Mouse (Mus musculus) thymus, postnatal 0 days (tissue): Measurements from ENCODE around the gene Kirrel2. TPM values are rescaled to one million over a fixed set of nuclear protein-coding genes. Genes with fewer than 3 reads are reported as not detected.

Experiments
- DNase-seq: peaks from one replicate; pipeline ENCODE4 v3.0.0-alpha.2; 2015; ENCODE audit warnings: low spot score
- polyA plus RNA-seq: library from polyadenylated mRNA; unstranded; fragments of >200 nt; fragmentation: Nextera tagmentation; extraction: Ambion mirVana; gene quantifications from 2 replicates; pipeline ENCODE4 v1.2.1, GENCODE M21; 2015

The Kirrel2 gene
- polyA plus RNA-seq, 1 experiment from 2014 or later, result 0.17 TPM

DNA sequence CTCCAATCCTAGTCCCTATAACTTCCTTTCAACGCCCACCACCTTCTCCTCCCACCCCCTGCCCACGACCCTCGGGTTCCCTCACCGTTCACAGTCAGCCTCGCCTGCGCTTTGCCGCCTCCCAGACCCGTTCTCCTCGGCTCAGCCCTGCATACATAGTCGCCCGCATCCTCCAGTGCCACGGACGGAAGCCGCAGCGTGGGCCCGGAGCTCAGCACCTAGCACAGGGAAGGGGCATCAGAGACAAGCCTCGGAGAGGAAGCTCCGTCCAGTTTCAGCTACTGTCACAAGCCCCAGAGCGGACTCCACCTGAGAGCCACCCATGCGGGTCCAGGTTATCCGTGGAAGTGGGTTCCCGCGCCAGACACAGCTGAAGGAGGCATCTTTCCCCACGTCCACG is 4.2 kb downstream of the Kirrel2 start:
- DNase-seq, result no peak

DNA sequence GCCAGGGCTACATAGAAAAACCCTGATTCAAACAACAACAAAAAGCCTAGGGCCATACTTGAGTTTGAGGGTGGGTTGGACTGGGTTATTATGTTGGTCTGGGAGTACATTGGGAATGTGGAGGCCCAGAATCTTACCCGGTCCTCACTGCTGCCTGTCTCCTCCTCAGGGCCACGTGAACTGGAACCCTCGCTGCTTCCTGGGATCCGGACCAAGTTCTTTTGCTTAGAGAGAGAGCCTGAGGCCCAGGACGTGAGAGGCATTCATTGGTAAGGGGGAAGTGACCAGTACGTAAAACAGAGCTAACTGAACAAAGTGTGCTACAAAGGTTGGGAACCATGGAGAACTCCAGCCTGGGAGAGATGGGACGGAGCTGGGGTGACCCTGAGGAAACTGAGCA is 7.2 kb downstream of the Kirrel2 start:
- no peak for DNase-seq

DNA sequence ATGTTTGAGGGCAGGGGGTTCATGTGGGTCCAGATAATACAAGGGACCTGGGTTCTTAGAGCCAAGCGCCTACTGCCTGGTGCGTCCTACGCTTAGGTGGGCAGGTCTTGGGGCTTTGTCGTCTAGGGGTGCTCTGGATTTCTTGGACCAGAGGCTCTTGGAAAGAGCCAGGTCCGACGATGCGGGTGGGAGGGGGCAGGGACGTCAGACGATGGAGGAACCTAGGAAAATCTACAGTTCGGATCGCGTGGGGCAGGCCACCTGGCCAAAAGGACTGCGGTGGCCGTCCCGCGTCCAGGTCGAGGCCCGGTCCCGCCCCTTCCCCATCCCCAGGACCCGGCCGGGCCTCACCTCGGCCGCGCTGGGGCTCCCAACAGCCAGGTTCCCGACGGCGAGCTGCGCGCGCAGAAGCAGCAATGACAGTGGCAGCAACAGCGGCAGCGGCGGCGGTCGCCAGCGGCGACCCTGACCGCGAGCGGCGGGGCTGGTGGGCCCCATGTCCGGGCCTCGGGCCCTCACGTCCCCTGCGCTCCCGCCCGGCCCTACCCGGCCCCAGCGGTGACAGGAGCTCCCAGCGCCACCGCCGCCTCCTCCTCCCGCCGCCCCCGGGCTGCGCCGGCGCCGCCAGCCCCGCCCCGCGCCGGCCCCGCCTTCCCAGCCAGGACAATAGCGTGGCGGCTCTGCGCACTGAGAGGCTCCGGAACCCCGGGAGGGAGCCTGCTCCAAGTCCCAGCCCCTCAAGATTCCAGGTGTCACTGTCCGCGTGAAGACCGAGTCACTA is 12.3 kb downstream of the Kirrel2 start, which contains the start of gene Aplp1:
Gene Aplp1 (minus strand): TSS at position 565 of the 781 bp plus-strand sequence.
- peak; percentile 23 for DNase-seq

DNA sequence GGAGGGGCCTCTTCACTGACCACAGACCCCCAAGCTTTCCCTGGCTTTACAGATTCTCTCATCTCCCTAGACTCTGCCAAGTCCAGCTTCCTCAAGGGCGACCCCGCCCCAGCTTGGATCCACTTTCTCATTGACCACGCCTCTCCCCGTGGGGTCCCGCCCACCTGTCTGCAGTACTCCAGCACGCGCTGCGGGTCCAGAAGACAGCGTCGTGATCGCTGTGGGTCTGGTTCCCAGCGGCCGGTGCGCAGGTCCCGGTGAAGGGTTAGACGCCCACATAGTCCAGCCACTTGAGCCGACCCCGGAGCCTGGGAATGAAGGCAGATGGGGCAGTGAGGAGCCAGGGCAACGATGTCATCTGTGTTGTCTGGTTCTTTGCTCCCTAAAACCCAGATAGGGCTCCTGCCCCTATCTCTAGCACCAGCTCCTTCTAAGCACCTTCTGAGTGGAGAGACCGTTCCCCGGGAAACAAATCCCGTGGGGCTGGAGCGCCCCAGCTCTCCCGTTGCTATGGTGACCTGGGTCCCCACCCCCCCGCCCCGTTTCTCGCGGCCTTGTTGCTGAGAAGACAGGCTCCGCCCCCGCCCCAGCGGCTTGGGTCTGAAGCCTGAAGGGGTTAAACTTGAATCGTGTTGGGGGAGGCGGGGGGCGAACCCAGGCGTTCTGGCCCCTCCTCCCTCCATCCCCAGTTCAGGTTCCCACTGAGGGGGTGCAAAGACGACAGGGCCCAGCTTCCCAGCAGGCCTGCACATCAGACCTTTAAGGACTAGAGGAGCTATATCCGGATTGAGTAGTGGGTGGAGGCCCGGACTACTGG is 13.1 kb downstream of the Kirrel2 start:
- no peak for DNase-seq

DNA sequence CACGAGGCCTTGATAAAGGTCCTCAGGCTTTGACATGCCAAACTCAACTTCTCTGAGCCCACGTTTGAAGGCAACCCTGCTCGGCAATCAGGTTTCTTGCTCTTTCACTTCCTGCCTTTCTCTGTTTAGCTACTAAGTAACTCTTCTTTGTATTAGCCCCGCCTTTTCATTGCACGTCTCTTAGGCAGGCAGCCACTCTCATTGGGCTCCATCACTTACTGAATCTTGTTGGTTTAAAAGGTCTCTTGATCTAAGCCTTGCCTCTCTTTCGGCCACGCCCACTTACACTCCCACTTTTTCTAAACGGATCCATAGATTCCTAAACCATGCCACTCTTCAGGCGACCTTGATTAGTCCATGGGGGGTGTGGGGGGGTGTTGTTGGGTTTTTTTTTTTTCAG is 13.8 kb downstream of the Kirrel2 start:
- no peak for DNase-seq

DNA sequence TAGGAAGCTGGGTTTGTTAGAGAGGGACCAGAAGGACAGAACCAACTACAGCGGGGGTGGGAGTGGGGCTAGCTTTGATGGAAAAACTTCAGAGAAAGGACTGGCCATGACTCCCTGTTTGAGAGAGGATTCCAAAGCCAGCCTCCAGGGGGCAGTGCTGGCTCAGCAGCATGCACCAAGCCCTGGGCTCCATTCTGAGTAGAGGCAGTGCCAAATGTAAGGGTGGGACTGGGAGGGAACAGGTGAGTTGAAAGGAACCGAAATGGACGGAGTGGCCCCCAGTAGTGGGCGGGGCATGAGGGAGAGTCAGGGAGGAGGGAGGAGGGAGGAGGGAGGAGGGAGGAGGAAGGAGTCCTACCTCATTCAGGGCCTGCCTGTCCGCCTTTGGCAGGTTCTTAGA is 16.8 kb downstream of the Kirrel2 start:
- DNase-seq, result peak; percentile 42

DNA sequence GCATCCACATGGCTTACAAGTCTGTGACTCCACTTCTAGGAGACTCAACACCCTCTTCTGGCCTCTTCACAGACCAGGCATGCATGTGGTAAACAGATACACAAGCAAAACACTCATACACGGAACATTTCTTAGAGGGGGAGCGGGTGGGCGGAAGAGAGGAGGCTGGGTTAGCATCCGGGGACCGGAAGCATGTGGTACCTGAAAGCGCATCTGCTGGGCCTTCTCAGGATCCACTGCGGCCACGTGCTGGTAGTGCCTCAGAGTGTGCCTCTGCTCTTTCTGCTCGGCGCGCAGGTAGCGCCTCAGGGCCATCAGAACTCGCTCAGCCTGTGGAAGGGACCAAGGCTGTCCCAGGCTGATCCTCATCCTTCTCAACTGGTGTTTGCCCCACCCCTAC is 17.8 kb downstream of the Kirrel2 start:
- DNase-seq, result no peak

DNA sequence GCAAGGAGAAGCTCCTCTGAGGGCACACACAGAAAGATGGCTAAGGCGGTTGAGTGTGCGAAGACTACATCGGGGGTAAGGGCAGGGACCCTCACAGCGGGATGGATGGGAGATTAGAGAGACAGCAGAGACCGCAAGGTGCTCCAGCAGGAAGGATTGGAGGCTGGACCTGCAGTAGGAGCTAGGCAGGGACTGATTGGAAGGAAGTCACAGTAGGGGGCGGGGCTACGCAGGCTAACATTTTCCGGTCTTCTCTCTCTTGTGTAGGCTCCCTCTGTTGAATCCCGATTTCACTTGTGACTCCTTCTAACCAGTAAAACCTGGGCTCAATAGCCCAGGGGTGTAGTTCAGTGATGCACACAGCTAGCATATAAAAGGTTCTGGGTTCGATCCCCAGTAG is 20.6 kb downstream of the Kirrel2 start:
- peak; percentile 33 for DNase-seq

DNA sequence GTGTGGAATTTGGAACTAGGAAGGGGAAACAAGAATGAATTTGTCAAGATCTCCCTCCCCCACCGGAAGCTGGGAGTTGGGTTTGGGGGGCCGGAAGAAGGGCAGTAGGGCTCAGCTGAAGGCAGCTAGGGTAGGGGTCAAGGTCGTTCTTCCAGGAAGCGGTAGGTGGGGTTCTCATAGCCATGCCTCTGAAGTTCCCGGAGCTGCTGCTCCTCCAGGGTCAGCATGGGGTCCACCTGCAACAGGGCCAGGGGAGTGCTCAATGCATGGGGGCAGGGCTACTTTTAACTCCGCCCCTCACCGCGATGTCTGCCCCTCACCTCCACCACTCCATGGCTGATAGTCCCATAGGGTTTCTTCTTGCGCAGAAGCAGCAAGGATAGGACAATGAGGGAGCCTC is 22.3 kb downstream of the Kirrel2 start:
- DNase-seq, result no peak

DNA sequence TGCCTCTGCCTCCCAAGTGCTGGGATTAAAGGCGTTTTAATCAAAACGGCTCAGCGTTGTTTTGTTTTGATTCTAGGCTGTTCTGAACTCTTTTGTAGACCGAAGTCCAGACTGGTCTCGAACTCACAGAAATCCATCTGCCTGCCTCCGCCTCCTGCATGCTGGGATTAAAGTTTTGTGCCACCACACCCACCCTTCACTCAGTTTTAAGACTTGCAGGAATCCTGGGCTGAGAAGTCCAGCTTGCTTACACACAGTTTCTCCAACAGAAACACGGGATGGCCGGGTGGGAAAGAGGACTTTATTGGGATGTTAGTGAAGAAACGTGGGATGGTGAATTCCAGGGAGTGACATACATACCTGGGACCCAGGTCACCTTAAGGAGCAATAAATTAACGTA is 22.8 kb downstream of the Kirrel2 start:
- no peak for DNase-seq

DNA sequence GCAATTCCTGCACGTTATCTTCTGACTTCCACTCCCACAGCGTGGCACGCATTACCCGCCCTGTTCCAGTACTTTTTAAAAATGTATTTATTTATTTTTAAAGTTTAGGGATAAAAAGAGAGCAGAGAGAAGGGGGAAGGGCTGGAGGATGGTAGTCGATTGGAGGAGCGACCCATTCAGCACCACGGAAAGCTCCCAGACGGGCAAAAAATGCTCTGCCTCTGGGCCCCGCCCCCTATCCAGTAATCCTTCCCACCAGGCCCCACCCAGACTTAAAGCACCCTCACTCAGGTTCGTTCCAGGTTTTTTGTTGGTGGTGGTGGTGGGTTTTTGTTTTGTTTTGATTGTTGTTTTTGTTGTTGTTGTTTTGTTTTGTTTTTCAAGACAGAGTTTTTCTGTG is 23.3 kb downstream of the Kirrel2 start:
- DNase-seq, result peak; percentile 34

DNA sequence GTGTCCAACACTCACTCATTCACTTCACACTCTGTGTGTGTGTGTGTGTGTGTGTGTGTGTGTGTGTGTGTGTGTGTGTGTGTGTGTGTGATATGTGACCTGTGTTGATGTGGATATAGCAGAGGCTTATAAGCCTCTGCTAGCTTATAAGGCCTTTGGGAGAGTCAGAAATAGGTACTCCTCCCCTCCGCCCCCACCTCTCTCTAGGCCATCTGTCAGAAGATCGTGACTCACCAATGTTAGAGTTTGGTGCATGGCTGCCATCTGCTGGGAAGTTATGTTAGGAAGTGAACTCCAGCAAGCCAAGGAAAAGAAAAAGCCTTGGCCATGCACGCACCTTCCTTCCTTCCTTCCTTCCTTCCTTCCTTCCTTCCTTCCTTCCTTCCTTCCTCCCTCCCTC is 25.7 kb downstream of the Kirrel2 start:
- DNase-seq, result peak; percentile 75

DNA sequence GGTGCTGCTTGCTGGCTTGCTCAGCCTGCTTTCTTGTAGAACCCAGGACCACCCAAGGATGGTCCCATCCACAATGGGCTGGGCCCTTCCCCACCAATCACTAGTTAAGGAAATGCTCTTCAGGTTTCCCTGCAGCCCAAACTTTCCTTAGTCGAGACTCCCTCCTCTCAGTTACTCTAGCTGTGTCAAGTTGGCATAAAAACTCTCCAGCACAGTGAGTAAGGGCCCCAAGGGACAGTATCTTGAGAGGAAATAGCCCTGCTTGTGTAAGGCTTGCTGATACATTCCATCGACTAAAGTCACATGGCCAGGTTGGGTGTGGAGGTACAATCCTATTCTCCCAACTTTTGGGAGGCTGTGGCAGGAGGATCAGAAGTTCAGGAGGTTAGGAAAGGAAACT is 27.3 kb downstream of the Kirrel2 start:
- DNase-seq, result no peak

DNA sequence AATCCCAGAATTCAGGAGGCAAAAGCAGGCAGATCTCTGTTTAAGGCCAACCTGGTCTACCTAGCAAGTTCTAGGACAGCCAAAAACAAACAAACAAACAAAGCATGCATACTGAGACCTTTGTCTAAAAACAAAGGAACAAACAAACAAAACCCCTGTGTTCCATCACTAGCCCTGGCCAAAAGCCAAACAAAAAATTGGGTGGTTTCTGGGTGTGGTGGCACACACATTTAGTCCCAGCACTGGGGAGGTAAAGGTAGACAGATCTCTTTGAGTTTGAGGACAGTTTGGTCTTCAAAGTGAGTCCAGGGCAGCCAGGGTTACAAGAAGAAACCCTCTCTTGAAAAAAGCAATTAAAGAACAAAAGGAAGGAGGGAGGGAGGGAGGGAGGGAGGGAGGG is 28.2 kb downstream of the Kirrel2 start:
- no peak for DNase-seq

DNA sequence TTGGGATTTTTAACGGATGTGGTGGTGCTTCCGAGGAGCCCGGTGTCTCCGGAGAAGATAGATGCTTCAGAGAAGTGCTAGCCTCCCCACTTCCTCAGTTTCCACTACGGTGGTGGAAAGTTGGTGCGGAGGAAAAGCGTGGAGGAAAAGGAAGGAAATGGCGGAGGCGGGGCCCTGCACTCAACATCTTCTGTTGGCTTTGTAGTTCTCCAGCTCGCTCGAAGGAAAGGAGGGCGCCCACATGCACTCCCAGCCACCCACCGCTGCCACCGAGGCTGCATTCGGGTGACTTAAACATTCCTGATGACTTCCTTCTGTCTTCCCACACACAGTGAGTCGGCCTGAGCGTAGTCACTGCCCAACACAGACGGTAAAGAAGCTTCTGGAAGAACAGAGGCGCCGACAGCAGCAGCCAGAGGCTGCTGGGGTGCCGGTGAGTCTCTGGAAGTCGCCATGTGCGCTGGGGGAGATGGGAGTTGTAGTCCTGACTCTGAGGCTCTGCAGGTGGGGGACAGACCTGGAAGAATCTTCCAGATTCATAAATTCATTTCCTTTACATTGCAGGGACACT is 34.3 kb downstream of the Kirrel2 start:
- peak; percentile 57 for DNase-seq

DNA sequence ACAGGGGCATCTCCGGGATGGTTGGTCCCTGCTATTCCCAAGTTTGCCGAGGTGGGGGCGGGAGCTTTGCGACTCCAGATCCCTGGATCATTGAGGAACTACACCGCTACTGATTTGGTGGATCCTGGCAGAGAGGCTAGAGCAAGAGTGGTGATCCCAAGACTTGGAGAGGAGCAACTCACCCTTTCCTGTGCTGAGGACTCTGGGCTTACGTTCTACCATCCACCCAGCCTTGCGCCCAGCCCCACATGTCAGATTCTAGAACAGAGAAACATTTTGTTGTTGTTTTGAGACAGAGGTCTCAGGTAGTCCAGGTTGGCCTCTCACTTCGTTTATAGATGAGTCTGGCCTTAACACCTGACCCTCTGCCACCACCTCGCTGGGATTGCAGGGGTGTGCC is 34.9 kb downstream of the Kirrel2 start:
- DNase-seq, result peak; percentile 36

DNA sequence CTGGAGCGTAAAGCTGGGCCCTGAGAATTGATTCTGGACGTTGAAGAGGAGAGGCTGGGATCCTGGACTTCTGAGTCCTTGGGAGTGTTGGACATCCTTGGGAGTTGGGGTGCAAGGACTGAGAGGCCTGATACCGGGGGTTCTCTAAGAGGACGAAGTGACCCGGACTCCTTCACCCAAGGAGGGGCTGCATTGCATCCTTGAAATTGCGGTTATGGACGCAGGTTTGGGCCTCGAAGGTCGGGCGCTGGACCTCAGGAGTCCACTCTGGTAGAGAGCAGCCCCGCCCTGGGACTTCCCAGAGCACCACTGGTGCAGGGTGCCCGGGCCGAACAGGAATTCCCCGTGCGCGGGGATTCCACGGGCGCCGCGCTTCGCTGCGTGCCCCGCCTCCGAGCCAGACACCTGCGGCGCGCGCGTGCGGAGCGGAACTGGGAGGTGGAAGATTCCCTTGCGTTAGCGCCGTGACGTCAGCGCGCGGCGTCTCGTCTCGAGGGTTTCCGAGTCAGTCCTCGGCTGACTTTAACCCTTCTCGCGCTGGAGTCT is 35.5 kb downstream of the Kirrel2 start:
- peak; percentile 96 for DNase-seq

DNA sequence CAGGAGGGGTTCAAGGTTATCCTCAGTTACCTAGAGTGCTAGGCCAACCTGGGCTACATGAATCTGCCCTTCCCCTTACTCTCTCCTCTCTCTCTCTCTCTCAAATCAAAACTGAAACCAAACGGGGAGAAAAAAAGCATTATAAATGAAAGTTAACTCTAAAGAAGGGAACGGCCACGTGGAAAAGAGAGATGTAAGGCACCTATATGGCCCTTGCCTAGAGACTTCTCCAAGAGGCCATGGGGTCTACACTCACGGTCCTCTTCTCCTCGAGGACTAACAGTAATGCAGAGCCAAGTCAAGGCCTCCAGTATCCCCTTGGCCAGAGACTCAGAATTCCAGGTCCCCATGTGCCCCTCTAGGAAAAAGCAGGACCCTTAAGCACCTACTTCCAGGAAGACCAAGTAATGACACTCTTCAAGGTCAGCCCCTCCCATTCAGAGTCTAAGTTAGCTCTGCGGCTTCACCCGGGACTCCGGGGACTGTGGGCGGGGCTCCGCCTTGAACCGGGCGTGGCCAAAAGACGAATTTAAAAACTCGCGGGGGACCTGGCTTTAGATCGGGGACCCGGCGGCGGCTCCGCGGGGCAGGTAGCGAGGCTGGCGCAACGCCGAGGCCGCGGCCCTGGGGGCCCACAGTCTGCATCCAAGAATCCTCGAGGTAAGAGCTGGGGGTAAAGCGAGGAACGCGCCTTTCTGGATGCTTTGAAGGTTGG is 36.2 kb downstream of the Kirrel2 start, which contains the start of gene Nfkbid:
Gene Nfkbid (plus strand): TSS at position 558 of the 715 bp plus-strand sequence.
- peak; percentile 92 for DNase-seq

DNA sequence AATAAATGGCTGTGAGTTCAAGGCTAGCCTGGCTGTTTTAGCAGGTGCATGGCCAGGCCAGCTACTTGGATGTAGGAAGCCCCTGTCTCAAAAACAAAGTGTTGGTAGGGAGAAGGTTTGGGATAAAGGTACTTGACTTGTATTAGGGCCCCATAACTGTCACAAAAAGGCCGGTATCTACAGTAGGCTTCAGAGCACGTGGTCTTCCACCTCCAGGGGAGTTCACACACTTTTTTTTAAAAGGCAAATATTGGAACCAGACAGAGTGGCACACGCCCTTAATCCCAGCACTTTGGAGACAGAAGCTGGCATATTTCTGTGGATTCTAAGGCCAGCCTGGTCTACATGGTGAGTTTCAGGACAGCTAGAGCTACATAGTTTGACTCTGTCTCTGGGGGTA is 36.8 kb downstream of the Kirrel2 start:
- no peak for DNase-seq

DNA sequence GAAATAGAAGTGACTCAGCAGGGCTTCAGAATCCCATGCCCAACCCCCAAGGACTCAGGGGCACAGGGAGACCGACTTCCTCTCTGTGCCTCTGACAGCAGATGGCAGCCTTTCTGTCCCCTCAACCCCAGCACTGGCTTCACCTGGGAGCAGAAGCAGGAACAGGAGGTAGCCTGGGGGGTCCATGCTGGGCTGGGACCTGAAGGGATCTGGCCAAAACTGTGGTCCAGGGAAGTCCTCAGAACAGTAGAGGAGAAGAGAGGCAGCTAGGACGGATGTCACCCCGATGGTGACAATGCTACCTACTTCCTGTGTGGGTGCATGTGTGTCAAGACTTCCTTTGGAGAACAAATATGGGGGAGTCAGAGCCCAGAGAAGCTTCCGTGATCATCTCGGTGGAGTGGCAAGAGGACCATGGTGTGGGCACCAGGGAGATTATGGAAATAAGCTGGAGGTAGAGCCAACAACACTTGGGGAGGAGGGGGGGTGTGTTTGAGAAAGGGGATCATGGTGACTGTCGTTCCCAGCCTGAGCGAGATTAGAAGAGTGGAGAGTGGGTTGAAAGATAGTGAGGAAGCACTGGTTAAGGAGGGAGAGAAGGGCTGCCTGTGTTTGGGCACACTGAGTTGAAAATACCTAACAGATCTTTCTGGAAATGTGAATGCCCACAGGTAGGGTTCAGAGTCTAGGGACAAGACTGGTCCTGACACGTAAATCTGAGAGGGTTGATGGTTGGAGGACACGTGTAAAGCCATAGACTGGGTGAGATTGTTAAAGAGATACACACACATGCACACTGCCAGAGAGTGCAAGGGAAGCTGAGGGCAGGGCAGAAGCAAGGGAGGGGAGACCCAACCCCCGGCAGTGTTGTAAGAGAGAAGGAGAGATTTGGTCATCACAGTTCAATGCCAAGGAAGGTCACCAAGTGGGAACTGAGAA is 37.7 kb downstream of the Kirrel2 start, which contains the start of gene Hcst:
Gene Hcst (minus strand): TSS at position 294 of the 939 bp plus-strand sequence.
- peak; percentile 73 for DNase-seq
